Mouse (Mus musculus) left cerebral cortex, adult 2 months (tissue): ENCODE results near the gene Romo1. TPM values are rescaled to one million over a fixed set of nuclear protein-coding genes. Genes with fewer than 3 reads are reported as not detected.
"Not testable (repeated sequence)": the region's sequence is repeated elsewhere in the genome, so short reads cannot be mapped to it uniquely, and the experiment has no call there.

ENCODE experiments used
- DNase-seq, 2 experiments: peaks; one replicate each; pipeline ENCODE4 v3.0.0; 2021 to 2022; ENCODE audit warnings: low spot score in 2 of 2, mixed read lengths in 1 of 2; ENCODE audit errors: extremely low spot score in 1 of 2
- H3K27ac ChIP-seq: fragments of 200-600 bp; 2 replicates; pipeline ENCODE4 v1.8.1; 2022
- H3K4me3 ChIP-seq: fragments of 200-600 bp; 2 replicates; pipeline ENCODE4 v1.8.1; 2022
- CTCF ChIP-seq: fragments of 200-600 bp; IDR thresholded peaks from 2 replicates; pipeline ENCODE4 v1.8.1; 2022; ENCODE audit warnings: antibody characterized with exemption, mild to moderate bottlenecking, moderate library complexity
- intact Hi-C: fragments of 180-260 bp; cut with DNase I; formaldehyde crosslinking; loops from one replicate; pipeline ENCODE4 v1.15.1; 2025
- long read RNA-seq, 2 experiments: library from polyadenylated mRNA; stranded (forward); transcript quantifications; one replicate each; pipeline ENCODE4 v2.0.0; 2021; ENCODE audit warnings: borderline mapping rate in 2 of 2
- total RNA-seq, 2 experiments: library from RNA; stranded (reverse); gene quantifications; 2 replicates each; pipeline ENCODE4 v1.2.3; 2021

Romo1 gene
- 100 to 1,000 TPM; 142 to 153 TPM for total RNA-seq
- long read RNA-seq, experiment 1, transcript Romo1-201 (3 exons, 569 nt): major isoform, 40 of 59 reads
- long read RNA-seq, experiment 1, transcript Romo1-202 (2 exons, 550 nt): minor isoform, 10 of 59 reads
- long read RNA-seq, experiment 1, partial matches to known transcripts: 7 of 59 reads
- long read RNA-seq, experiment 1, other reads (novel, unspliced or antisense): 0 of 59 reads
- long read RNA-seq, experiment 2, transcript Romo1-202 (2 exons, 550 nt): minor isoform, 9 of 46 reads
- long read RNA-seq, experiment 2, transcript Romo1-201 (3 exons, 569 nt): major isoform, 23 of 46 reads
- long read RNA-seq, experiment 2, partial matches to known transcripts: 12 of 46 reads
- long read RNA-seq, experiment 2, other reads (novel, unspliced or antisense): 0 of 46 reads

DNA sequence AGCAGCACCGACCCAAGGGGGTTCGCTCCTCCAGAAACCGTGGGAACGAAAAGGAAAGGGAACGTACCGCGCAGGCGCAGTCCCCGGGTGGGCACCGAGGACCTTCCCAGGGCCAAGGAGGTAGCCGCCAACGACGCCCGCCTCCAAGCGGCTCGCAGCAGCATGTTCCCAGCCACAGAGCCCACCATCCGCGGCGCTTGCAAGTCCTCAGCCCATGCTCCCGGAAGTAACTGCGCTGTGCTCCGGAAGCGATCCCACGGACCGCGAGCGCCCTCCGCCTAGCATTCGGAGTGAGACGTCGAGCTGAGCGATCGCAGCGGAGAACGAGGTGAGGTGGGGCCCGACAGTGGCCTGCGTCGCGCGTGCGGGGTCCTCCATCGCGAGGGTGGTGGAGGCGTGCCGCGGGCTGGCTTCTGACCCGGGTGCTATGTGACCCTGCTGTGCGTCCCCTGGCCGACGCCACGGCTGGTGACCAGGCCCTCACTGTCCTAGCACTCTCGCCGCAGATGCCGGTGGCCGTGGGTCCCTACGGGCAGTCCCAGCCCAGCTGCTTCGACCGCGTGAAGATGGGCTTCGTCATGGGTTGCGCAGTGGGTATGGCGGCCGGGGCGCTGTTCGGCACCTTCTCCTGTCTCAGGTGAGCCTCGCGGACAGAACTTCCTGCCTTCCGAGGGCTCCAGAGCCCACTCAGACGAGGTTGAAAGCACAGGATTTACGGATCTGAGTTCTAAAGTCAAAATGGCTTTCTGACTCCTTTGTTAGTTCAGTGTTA lies at the start of gene Romo1, which contains the start of gene Nfs1:
Gene Romo1 (plus strand): TSS at position 87 of the 772 bp plus-strand sequence.
Gene Nfs1 (minus strand): TSS at position 234 of the 772 bp plus-strand sequence.
- Histone ChIP-seq H3K27ac (peak within 1 kb of the TSS; percentile 94), H3K4me3 (peak within 1 kb of the TSS; percentile 79)
- peak; percentile 38 for TF ChIP-seq CTCF
- peak; percentile 93 to 95 for DNase-seq
- intact Hi-C loops: loop anchor here (5.0 kb wide), 2 partner anchors 33 to 182 kb away; no protein-coding TSS in a partner anchor

- intact Hi-C loops: loop anchor here (2.0 kb wide), 1 partner anchor 46 kb away; the partner anchor contains the start of gene Spag4
- Histone ChIP-seq H3K4me3 (peak overlapping the region; percentile 97), H3K27ac (peak overlapping the region; percentile 97)
- no peak for TF ChIP-seq CTCF
- peak; percentile 13 to 16 for DNase-seq
Measured at GRCm38 (mm10) chr2:156110627-156111357, 33.0 kb upstream of the Romo1 start.

GRCm38 (mm10) chr2:156111358-156112079 lies 32.3 kb upstream of the Romo1 start, which contains the start of the genes Cpne1 and Rbm12:
Cpne1 (minus strand) TSS chr2:156111965.
Rbm12 (minus strand) TSS chr2:156111978.
- peak; percentile 90 to 94 for DNase-seq
- H3K4me3 ChIP-seq: peak within 1 kb of the TSS; percentile 97
- intact Hi-C loops: loop anchor here (2.0 kb wide), 1 partner anchor 47 kb away; the partner anchor contains the start of gene Spag4
- H3K27ac ChIP-seq: peak within 1 kb of the TSS; percentile 97
- no peak for TF ChIP-seq CTCF

DNA sequence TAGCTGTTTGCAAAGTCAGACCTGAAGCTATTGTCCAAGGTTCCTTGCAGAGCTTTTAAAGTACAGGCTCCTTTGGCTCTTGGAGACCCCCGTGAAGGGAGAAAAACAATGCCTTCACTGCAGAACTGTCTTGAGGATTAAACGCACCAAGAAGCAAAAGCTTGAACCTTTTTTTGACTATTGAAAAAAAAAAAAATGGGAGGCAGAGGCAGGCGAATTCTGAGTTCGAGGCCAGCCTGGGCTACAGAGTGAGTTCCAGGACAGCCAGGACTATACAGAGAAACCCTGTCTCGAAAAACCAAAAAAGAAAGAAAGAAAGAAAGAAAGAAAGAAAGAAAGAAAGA lies 31.8 kb upstream of the Romo1 start:
- DNase-seq, intact Hi-C loops: not testable (repeated sequence)
- H3K4me3 ChIP-seq: peak overlapping the region; percentile 97
- peak overlapping the region; percentile 97; the same call in 1 of the 2 replicates for H3K27ac ChIP-seq

DNA sequence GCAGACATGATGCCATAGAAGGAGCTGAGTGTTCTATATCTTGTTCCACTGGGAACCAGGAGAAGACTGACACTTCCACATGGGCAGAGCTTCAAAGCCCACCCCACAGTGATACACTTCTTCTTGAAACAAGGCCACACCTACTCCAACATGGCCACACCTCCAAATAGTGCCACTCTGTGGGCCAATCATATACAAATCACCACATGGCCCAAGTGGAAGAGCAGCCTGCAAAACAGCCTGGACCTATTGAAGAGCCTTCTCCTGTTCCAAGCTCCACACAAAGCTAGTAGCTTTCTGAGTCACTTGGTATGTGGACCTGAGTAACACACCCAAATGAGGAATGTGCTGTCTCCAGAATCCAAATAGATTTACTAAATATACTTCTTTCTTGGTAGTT lies 24.3 kb upstream of the Romo1 start:
- DNase-seq: no peak
- no peak overlapping the region for H3K27ac ChIP-seq
- no peak for TF ChIP-seq CTCF
- intact Hi-C loops: no loop called here
- H3K4me3 ChIP-seq: no peak overlapping the region

GRCm38 (mm10) chr2:156123731-156124130 lies 20.1 kb upstream of the Romo1 start:
- DNase-seq: no peak
- intact Hi-C loops: loop anchor here (10.0 kb wide), 1 partner anchor 149 kb away; no protein-coding TSS in a partner anchor

GRCm38 (mm10) chr2:156126992-156127391 lies 16.8 kb upstream of the Romo1 start, which contains the start of gene Gm28036:
Gm28036 (minus strand) TSS chr2:156127092.
- intact Hi-C loops: loop anchor here (10.0 kb wide), 1 partner anchor 152 kb away; no protein-coding TSS in a partner anchor
- Histone ChIP-seq H3K27ac (no peak within 1 kb of the TSS), H3K4me3 (no peak within 1 kb of the TSS)
- no peak for DNase-seq
- no peak for TF ChIP-seq CTCF

More at GRCm38 (mm10) chr2:156123731-156124130, 20.1 kb upstream of the Romo1 start:
- Histone ChIP-seq H3K4me3 (no peak overlapping the region), H3K27ac (no peak overlapping the region)
- TF ChIP-seq CTCF: no peak

GRCm38 (mm10) chr2:156134161-156134560 lies 9.7 kb upstream of the Romo1 start:
- TF ChIP-seq CTCF: no peak
- no peak overlapping the region for H3K27ac ChIP-seq
- DNase-seq: no peak
- intact Hi-C loops: no loop called here
- H3K4me3 ChIP-seq: no peak overlapping the region

DNA sequence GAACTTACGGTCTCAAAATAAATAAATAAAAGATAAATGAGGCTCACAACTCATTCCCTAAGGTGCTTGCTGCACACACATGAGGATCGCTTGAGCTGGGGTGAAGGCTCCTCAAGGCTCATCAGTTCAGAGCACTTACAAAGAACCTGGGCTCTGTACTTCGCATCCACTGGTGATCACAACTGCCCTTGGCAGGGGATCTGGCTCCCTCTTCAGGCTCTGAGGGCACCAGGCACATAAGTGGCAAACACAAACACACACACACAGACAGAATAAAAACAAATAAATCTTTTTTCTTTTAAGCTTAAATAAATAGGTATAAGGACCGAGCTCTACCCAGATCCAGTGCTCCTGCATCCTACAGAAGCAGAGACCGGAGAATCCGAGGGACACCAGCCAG lies 8.1 kb upstream of the Romo1 start:
- Histone ChIP-seq H3K27ac (no peak overlapping the region), H3K4me3 (no peak overlapping the region)
- DNase-seq: no peak
- intact Hi-C loops: no loop called here
- TF ChIP-seq CTCF: peak; percentile 3; the same call in 1 of the 2 replicates

GRCm38 (mm10) chr2:156142820-156143219 lies 1.0 kb upstream of the Romo1 start:
- peak; percentile 23 for TF ChIP-seq CTCF
- intact Hi-C loops: loop anchor here (5.0 kb wide), 2 partner anchors 34 to 181 kb away; no protein-coding TSS in a partner anchor
- DNase-seq: no peak
- Histone ChIP-seq H3K27ac (no peak overlapping the region), H3K4me3 (peak overlapping the region; percentile 79)
